Mouse (Mus musculus) G1E (cell line): ENCODE measurements around the gene Pcmt1. TPM values are rescaled to one million over a fixed set of nuclear protein-coding genes. Genes with fewer than 3 reads are reported as not detected.

Source experiments
- ATAC-seq: 2 replicates; pipeline ENCODE4 v1.8.0; 2016; ENCODE audit warnings: mild to moderate bottlenecking; ENCODE audit not compliant: insufficient number of reproducible peaks, poor library complexity, low FRiP score, severe bottlenecking; ENCODE audit errors: extremely low read depth
- DNase-seq: peaks from one replicate; pipeline ENCODE4 v3.0.0; 2012; ENCODE audit warnings: low spot score
- H3K27me3 ChIP-seq: 2 replicates; pipeline ENCODE4 v1.6.1; 2012; ENCODE audit warnings: mild to moderate bottlenecking, low read length, inconsistent platforms; ENCODE audit not compliant: insufficient read depth
- H3K36me3 ChIP-seq: replicated peaks from 2 replicates; pipeline ENCODE3; 2012; ENCODE audit warnings: mild to moderate bottlenecking, inconsistent platforms
- H3K4me1 ChIP-seq: 2 replicates; pipeline ENCODE4 v1.6.1; 2012; ENCODE audit warnings: low read depth, low read length, inconsistent platforms, mixed read lengths; ENCODE audit not compliant: insufficient read depth
- H3K4me3 ChIP-seq: 2 replicates; pipeline ENCODE4 v1.5.1; 2012; ENCODE audit warnings: low read depth, mild to moderate bottlenecking, inconsistent platforms, low read length, moderate library complexity, mixed read lengths
- H3K9me3 ChIP-seq: replicated peaks from 2 replicates; pipeline ENCODE4 v1.6.1; 2012; ENCODE audit warnings: inconsistent platforms
- CTCF ChIP-seq: IDR thresholded peaks from 2 replicates; pipeline ENCODE4 v1.5.1; 2012; ENCODE audit warnings: low read depth, low read length, inconsistent platforms, mixed read lengths
- GATA1 ChIP-seq: IDR thresholded peaks from 2 replicates; pipeline ENCODE4 v1.6.1; 2012; ENCODE audit warnings: borderline replicate concordance, low read length, inconsistent platforms, mixed read lengths
- GATA2 ChIP-seq: IDR thresholded peaks from 2 replicates; pipeline ENCODE4 v1.6.1; 2012; ENCODE audit warnings: low read depth, low read length, inconsistent platforms, borderline replicate concordance
- POLR2AphosphoS5 ChIP-seq: IDR thresholded peaks from 2 replicates; pipeline ENCODE4 v1.6.1; 2012; ENCODE audit warnings: low read depth, low read length, inconsistent platforms; ENCODE audit not compliant: insufficient replicate concordance
- TAL1 ChIP-seq: conservative IDR thresholded peaks from 2 replicates; pipeline ENCODE4 v1.6.1; 2012; ENCODE audit warnings: low read depth, low read length, inconsistent platforms, mixed read lengths
- polyA plus RNA-seq: library from polyadenylated mRNA; stranded (reverse); fragments of >175 nt; gene quantifications from 2 replicates; pipeline ENCODE4 v1.2.3, GENCODE M21; 2012
- total RNA-seq, 2 experiments: library from RNA; stranded (forward) in 1 of 2; stranded (reverse) in 1 of 2; fragments of 200-1000 nt in 1 of 2; fragments of >200 nt in 1 of 2; fragmentation: Nextera tagmentation in 1 of 2; gene quantifications; 2 replicates each; pipeline ENCODE4 v1.2.3; 2014 to 2017

Gene Pcmt1
- total and polyA plus RNA-seq, 3 experiments, result 55.8 to 117 (median 79.0) TPM

DNA sequence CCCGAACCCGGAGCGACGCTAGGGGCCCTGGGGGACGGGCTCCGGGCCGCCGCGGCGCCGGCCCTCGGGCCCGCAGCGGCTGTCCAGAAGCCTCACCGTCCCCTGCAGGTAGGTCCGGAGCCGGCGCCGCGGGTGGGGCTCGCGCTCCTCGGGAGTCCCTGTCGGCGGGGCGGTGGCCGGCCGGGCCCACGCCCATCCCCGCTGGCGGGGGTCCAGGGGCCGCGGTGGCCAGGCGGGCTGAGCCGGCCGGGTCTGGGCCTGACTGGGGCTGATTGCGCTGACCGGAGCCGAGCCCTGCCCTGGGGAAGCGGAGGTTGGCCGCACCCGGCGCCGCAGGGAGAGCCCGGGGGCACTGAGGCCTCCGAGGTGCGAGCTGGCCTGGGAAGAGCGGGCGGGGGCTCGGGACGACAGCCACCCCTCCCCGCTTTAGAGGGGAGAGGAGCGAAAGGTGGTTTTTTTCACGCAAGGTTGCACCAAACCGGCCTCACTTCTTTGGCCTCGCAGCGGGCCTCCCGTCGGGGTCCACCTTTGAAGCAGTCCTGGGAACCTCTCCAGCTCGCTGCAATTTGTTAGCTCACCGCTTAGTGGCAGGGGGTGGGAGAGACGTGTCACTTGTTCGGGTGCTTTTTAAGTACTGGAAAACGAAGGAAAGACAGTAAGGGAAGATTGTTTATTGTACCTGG, 548 bp upstream of the Pcmt1 start:
- Histone ChIP-seq H3K4me3 (peak overlapping the region; percentile 87), H3K9me3 (no peaks in the 10 kb centered on the region), H3K27me3 (no peaks in the 10 kb centered on the region), H3K36me3 (peaks cover 51% of the 10 kb centered on the region), H3K4me1 (peaks cover 49% of the 10 kb centered on the region)
- ATAC-seq, result peak; percentile 48
- peak; percentile 74 for DNase-seq
- no peak for TF ChIP-seq GATA2
- no peak for TF ChIP-seq CTCF
- TF ChIP-seq GATA1, result no peak

DNA sequence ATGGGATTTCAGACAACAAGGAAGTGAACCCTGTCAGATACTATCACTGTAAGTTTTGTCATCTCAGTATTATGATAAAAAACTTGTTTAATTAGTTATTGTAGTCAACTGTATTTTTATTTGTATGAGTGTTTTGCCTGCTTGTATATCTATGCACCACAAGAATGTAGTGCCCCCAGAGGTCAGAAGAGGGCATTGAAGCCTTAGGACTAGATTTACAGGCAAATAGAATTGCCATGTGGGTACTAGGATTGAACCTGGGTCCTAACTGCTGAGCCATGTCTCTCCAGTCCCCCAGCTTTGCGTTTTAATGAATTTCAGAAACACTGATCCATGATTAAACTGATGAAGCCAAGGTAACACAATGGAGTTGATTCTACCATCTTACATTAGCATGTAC, 7.3 kb downstream of the Pcmt1 start:
- H3K36me3 ChIP-seq, result peaks cover 84% of the 10 kb centered on the region
- H3K4me3 ChIP-seq, result no peak overlapping the region
- H3K27me3 ChIP-seq, result no peaks in the 10 kb centered on the region
- ATAC-seq (peak; percentile 83), DNase-seq (no peak)
- no peaks in the 10 kb centered on the region for H3K9me3 ChIP-seq
- H3K4me1 ChIP-seq, result peaks cover 23% of the 10 kb centered on the region
- no peak for TF ChIP-seq POLR2AphosphoS5
- TF ChIP-seq GATA2, result no peak
- TF ChIP-seq GATA1, result no peak
- peak; percentile 31; the same call in 1 of the 2 replicates for TF ChIP-seq CTCF

DNA sequence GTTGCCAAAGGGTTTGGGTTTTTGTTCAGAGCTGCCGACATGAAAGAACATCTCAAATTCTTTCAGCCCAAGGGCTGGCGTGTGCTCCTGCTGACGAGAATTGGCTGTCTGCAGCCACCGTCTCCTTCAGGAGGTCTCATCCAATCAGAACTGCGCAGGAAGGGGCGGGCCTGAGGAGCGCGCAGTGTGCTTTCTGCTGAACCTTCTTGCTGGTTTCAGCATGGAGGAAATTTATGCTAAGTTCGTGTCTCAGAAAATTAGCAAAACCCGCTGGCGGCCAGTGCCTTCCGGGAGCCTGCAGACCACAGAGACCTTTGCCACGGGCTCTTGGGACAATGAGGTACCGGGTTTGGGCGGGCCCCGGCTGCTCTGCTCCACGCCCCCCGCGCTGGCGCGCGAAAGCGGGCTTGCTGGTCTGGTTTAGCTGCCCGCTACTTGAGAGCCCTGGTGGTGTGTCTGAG, 13.6 kb downstream of the Pcmt1 start, which contains the start of gene Nup43:
TSS of gene Nup43 (plus strand) at position 162 of the 461 bp plus-strand sequence.
- H3K9me3 ChIP-seq, result no peaks in the 10 kb centered on the region
- DNase-seq, result peak; percentile 74
- no peak for TF ChIP-seq POLR2AphosphoS5
- no peak for TF ChIP-seq GATA2
- no peak for TF ChIP-seq CTCF
- TF ChIP-seq GATA1, result no peak
- no peak for TF ChIP-seq TAL1

DNA sequence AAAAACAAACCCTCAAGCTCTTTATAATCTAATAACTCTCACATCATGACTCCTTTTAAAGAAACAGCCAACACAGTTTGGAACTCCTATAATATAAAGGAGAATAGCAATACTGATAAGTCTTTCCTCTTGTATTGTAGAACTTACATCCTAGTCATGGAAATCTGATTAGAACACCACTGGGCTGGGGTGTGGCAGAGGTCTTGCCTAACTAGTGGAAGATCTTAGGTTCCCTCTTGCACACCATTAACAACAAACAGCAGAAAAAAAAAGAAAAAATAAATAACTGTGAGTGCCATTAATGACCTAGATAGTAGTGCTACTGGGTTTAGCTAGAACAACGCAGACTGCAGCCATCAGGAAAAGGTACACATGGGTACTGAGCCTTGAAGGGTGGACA, 16.0 kb downstream of the Pcmt1 start:
- no peak overlapping the region for H3K4me3 ChIP-seq
- H3K36me3 ChIP-seq, result peaks cover 11% of the 10 kb centered on the region
- no peak for DNase-seq
- TF ChIP-seq CTCF, result no peak
- TF ChIP-seq GATA1, result no peak
- no peak for TF ChIP-seq TAL1
- no peaks in the 10 kb centered on the region for H3K9me3 ChIP-seq
- no peaks in the 10 kb centered on the region for H3K27me3 ChIP-seq
- ATAC-seq, result no peak
- peaks cover 42% of the 10 kb centered on the region for H3K4me1 ChIP-seq

More for the DNA sequence above, 13.6 kb downstream of the Pcmt1 start, which contains the start of gene Nup43:
- Histone ChIP-seq H3K36me3 (peaks cover 32% of the 10 kb centered on the region), H3K4me3 (peak within 1 kb of the TSS; percentile 80), H3K27me3 (no peaks in the 10 kb centered on the region), H3K4me1 (peaks cover 38% of the 10 kb centered on the region)
- ATAC-seq, result peak; percentile 80

DNA sequence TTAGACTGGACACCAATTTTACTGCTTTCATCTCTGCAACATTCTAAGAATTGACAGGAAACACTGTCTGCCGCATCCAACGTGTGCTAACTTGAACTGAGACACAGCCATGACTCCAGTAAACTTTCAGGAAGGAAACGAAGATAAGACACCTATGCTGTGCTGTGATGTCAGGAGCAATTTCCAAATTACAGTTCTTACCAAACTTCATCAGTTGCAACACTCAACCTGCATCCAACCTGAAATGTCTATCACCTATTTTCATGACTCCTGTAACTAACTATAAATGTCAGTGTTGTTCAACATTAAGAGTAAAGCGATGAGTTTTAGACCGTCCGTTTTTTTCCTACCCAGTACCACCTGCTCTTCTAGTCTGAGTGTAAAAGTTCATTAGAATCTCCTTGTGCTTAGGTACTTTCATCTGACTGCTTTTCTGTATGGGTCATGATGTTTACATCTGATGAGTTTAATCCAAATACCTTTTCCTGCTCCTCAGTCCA, 16.9 kb downstream of the Pcmt1 start:
- peak overlapping the region; percentile 98 for H3K4me3 ChIP-seq
- H3K27me3 ChIP-seq, result no peaks in the 10 kb centered on the region
- H3K9me3 ChIP-seq, result no peaks in the 10 kb centered on the region
- peaks cover 9% of the 10 kb centered on the region for H3K36me3 ChIP-seq
- no peak for DNase-seq
- H3K4me1 ChIP-seq, result peaks cover 42% of the 10 kb centered on the region
- TF ChIP-seq POLR2AphosphoS5, result no peak
- no peak for TF ChIP-seq GATA2
- no peak for ATAC-seq

DNA sequence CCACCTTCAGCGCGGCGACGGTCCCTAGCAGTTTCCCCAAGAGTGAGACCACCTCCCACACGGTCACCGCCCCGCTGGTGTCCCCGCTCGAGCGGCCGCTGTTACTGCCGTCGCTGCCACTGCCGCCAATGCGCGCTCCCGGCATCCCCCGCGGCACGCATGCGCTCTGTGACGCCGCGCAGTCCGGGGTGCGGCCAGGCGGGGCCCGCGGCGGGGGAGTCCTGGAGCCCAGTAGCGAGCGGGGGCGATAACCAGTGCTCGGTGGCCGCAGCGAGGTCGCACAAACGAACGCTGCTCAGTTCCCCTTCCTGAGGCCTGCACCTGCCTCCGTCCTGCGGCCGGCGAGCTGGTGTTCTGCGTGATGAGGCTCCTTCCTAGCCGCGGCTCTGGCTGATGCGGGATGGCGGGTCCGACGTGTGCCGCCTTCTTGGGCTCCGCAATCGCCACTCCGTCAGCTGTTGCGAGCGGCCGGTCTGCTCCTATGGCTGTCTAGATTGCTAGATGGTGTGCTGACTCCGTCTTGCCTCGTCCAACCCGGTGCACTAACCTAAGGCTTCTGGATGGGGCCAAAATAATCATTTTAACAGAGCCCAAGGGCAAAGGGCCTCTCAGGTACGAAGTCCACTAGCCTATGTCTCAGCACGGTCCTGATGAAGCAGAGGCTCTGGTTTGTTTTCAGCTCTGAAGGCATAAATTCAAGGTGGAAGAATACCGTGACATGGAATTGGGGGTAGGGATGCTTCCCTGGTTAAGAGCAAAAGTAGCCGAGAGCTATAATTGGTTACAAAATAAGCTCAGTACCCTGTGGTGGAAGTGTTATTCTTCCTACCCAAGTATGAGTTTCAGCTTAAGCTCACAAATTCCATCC, 17.5 kb downstream of the Pcmt1 start:
- no peak for TF ChIP-seq TAL1
- no peak for TF ChIP-seq POLR2AphosphoS5
- no peak for TF ChIP-seq GATA1
- TF ChIP-seq CTCF, result no peak
- TF ChIP-seq GATA2, result no peak
- Histone ChIP-seq H3K4me1 (peaks cover 43% of the 10 kb centered on the region), H3K4me3 (peak overlapping the region; percentile 98)

More for the DNA sequence above, 17.5 kb downstream of the Pcmt1 start:
- DNase-seq (peak; percentile 92), ATAC-seq (peak; percentile 25; the same call in 1 of the 2 replicates)
- Histone ChIP-seq H3K9me3 (no peaks in the 10 kb centered on the region), H3K36me3 (peaks cover 10% of the 10 kb centered on the region), H3K27me3 (no peaks in the 10 kb centered on the region)
